Mouse (Mus musculus) adrenal gland (tissue): ENCODE results near the gene Pros1.

ENCODE experiments used
- intact Hi-C: fragments of 180-260 bp; cut with DNase I; formaldehyde crosslinking; loops from one replicate; pipeline ENCODE4 v1.15.1; 2025
- long read RNA-seq, 2 experiments: library from polyadenylated mRNA; unstranded; transcript quantifications; one replicate each; pipeline ENCODE4 v2.0.0; 2020; ENCODE audit warnings: borderline replicate concordance in 1 of 2; ENCODE audit not compliant: insufficient replicate concordance in 1 of 2

Gene Pros1
- long read RNA-seq, experiment 1, transcript Pros1-201 (15 exons, 3,303 nt) = major isoform, 35 of 48 reads
- long read RNA-seq, experiment 1, partial matches to known transcripts = 6 of 48 reads
- long read RNA-seq, experiment 1, other reads (novel, unspliced or antisense) = 7 of 48 reads
- long read RNA-seq, experiment 2, transcript Pros1-201 (15 exons, 3,303 nt) = major isoform, 65 of 86 reads
- long read RNA-seq, experiment 2, partial matches to known transcripts = 9 of 86 reads
- long read RNA-seq, experiment 2, other reads (novel, unspliced or antisense) = 12 of 86 reads

GRCm38 (mm10) chr16:62854191-62855068, at the start of gene Pros1:
Gene Pros1 (plus strand): TSS chr16:62854307.
- intact Hi-C loops = loop anchor here (10.0 kb wide), 1 partner anchor 70 kb away; the partner anchor contains the start of gene Nsun3

DNA sequence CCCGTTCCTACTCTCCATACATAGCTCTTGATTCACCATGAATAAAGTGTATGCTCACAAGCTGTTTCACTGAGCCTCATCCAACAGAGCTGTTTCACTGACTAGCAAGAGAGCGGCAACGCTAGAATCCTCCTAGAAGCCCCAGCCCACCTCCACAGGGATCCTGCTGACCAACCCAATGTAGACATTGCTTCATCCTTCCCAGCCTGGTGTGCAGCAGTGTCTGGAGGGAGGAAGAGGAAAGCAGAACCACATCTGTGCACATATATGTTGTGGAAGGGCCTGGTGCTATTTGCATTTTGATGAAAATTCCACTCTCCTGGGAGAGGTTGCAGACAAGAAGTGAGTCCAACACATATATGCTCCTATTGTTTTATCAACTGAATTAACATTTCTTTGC, 49.5 kb upstream of the Pros1 start:
- intact Hi-C loops = no loop called here

DNA sequence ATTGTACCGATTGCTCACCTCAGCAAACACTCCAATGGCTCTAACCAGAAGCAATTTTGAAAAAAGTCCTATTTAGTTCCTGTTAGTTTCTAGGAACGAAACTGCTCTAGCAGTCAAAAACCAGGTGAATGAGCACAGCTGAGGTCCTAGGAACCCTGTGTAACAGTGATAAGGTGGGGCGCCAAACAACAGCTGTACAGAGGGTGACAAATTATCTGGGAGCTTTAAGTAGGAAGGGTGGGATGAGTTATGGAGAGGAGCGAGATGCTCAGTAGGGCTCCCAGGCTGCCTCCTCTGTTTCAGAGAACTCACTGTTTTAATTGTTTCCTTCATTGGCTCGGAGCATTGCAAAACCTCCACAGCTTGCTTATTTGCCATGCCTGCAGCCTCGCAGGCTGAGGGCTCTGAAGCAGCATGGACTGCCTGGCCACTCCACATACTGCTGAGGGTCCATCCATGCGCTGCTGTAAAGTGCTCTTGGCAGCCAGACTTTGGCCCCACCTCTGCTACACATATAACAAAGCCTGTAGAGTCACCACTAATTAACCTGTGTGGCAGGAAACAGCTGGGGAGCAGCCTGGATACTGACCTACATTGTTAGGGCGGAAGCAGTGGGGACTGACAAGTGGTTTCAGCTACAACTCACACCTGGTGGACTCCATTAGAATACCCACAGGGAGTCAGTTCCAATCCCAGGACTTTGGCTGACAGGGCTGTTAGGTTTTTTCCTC, 46.7 kb upstream of the Pros1 start:
- intact Hi-C loops = no loop called here

- intact Hi-C loops = no loop called here
Measured at GRCm38 (mm10) chr16:62810855-62811254, 43.3 kb upstream of the Pros1 start.

DNA sequence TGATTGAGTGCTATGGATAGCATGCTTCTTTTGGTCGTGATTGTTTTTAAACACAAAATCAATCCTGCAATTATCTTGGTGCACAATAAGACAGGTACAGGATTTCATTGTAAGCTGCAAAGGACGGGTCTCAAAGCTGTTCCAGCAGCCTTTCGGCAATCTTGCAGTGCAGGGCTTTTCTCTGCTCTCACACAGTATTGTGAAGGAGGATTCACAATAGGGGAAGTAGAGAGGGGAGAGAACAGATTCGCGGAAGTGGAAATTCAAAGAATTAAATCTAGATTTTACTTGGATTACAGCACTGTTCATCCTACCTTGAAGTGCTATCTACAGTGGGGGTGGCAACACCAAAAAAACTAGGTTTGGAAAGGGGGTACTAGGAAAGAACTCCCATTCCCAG, 40.3 kb upstream of the Pros1 start:
- intact Hi-C loops = no loop called here

- intact Hi-C loops = no loop called here
Measured at GRCm38 (mm10) chr16:62814491-62814890, 39.6 kb upstream of the Pros1 start, which contains the start of gene Stx19. Gene Stx19 (plus strand): TSS chr16:62814676.

DNA sequence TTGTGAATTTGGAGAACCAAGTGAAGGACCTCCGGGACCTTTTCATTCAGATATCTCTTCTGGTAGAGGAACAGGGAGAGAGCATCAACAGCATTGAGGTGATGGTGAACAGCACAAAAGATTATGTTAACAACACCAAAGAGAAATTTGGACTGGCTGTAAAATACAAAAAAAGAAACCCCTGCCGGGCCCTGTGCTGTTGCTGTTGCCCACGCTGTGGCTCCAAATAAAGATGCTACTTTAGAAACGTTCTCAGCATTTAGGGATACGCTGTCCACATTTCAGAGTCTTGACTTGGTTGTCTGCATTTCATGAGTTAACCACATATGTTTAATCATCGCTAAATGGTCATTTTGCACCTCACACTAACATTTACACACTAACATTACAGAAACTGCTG, 31.6 kb upstream of the Pros1 start:
- intact Hi-C loops = no loop called here

DNA sequence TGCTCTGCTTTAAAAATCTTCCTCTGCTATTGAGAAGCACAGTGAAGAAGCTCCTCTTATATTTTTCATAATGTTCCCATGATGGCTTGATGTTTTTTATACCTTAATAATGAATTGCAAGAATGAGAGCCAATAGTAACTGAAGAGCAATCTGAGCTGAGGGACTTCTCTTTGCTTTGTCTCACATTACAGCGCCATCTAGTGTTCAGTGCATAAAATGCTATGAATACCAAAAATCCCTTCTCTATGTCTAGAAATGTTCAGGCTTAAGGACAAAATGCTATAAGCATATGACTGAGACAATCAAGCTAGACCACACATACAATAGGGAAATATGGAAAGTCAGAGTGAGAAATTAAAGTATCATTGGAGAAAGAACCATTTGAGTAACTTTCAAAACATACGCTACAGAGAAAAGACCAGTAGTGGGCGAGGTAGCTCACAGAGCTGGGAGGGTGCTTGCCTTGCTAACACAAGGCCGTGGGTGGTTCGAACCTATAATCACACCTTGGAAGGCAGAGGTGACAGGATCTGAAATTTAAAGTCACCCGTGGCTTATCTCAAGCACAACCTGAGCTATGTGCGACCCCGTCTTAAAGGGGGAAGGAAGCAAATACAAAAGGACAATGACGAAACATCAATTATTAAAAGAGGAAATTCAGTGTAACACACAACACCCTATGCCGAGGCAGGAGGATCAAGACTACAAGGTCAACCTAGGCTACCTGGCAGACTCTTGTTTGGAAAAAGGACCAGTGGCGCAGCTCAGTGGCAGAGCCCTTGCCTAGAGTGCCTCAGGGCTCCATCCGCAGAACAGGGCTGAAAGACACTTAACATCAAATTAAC, 27.7 kb upstream of the Pros1 start:
- intact Hi-C loops = no loop called here

GRCm38 (mm10) chr16:62832027-62832426, 22.1 kb upstream of the Pros1 start:
- intact Hi-C loops = no loop called here

- intact Hi-C loops = no loop called here
Measured at GRCm38 (mm10) chr16:62832481-62832880, 21.6 kb upstream of the Pros1 start.

DNA sequence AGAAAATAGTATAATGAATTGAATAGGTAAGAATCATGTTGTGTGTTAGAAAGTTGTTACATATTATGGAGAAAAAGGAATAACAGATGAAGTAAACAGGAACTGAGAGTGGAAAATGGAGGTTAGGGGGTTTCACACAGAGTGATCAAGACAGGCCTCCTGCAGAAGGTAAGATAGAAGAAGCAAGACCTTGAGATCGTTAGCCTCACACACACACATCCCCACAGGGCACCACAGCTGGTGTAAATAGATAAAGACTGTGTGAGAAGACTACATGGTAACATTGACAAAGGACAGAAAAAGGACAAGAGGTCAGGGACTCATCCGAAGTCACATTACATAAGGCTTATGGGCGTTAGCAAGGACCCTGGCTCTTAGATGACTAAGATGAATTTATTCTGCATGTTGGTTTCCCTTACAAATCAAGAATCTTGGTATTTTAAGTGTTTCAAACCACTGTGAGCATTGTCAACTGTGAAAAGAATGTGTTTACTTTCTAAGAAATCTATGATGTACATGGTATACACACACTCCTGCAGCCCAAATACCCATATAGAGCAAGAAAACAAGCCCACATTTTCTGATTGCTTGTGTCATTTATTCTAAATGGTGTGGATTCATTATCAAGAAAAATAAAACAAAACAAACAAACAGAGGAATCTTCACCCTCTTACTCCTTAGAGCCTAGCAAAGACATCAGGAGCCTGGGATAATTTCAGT, 19.9 kb upstream of the Pros1 start:
- intact Hi-C loops = no loop called here

DNA sequence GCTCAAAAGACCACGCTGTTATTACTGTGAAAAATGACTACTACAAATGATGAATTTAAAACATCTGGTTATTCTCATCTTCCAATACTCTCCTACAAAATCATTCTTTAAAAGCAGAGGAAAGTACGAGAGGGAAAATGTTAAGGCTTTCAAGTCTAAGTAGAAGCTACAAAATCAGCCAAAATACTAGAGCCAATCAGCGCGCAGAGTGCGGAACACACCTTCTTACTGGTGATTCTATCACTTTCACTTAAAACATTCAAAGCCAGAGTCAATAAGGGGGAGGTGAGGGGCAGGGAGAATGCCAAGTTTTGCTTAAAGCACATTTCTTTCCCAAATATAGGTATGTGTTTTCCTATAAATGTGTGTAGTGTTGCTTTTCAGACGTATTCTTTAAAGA, 8.8 kb upstream of the Pros1 start:
- intact Hi-C loops = no loop called here

GRCm38 (mm10) chr16:62846498-62847312, 7.4 kb upstream of the Pros1 start, which contains the start of gene Arl13b:
Gene Arl13b (minus strand): TSS chr16:62847040.
- intact Hi-C loops = no loop called here

- intact Hi-C loops = loop anchor here (10.0 kb wide), 1 partner anchor 68 kb away; the partner anchor contains the start of gene Nsun3
Measured at GRCm38 (mm10) chr16:62852464-62853252, 1.4 kb upstream of the Pros1 start.

- intact Hi-C loops = loop anchor here (10.0 kb wide), 1 partner anchor 69 kb away; the partner anchor contains the start of gene Nsun3
Measured at GRCm38 (mm10) chr16:62853611-62854126, 438 bp upstream of the Pros1 start.

DNA sequence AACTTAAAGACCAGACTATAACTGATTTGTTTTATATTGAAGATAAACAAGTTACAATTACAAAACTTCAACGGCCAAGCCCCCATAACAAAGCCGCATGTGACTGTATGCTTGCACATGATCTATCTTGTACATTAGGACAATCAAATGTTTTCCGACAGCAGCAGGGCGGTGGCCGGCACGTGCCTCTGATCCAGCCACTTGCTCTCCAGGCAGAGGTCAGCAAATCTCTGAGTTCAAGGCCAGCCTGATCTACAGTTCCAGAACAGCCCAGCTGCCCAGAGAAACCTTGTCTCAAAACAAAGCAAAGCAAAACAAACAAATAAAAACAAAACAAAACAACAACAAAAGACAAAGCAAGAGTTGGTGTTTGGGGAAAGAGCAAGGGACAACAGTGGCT, 1.3 kb downstream of the Pros1 start:
- intact Hi-C loops = loop anchor here (10.0 kb wide), 1 partner anchor 71 kb away; the partner anchor contains the start of gene Nsun3

GRCm38 (mm10) chr16:62856273-62856672, 2.2 kb downstream of the Pros1 start:
- intact Hi-C loops = loop anchor here (10.0 kb wide), 1 partner anchor 71 kb away; the partner anchor contains the start of gene Nsun3

GRCm38 (mm10) chr16:62857498-62857897, 3.4 kb downstream of the Pros1 start:
- intact Hi-C loops = loop anchor here (10.0 kb wide), 1 partner anchor 73 kb away; the partner anchor contains the start of gene Nsun3
